11 mouse cellular contexts compared by ENCODE assay signal in genomic region chr15:80615636-80616383, GRCm38 (mm10). TPM values are rescaled to one million over a fixed set of nuclear protein-coding genes. Genes with fewer than 3 reads are reported as not detected.
DNase-seq lines count a peak whose midpoint lies in the region; ATAC-seq lines count a peak whose summit lies in the region.
"Had no signal": no experiment of that assay in that cellular context is flagged by ENCODE, and none has a peak within 500 bp of the region (broad histone marks: within the 10 kb centered on the region; RNA-seq: fewer than 3 reads in every experiment).

No protein-coding gene starts in this region.

- H3K4me1 ChIP-seq in hindbrain, embryonic 11.5 days (replicated peaks; ENCODE audit: control insufficient read depth, insufficient read depth, low read length), result no peaks in the 10 kb centered on the region
- peaks cover 20% of the 10 kb centered on the region for H3K4me1 ChIP-seq in midbrain, embryonic 16.5 days (ENCODE audit: control insufficient read depth, insufficient read depth, low read length)

- no peak overlapping the region for H3K27ac ChIP-seq in hindbrain, embryonic 11.5 days (ENCODE audit: low read depth, low read length)
- no peak overlapping the region for H3K27ac ChIP-seq in midbrain, embryonic 16.5 days (ENCODE audit: low read length)
- H3K27ac ChIP-seq: embryonic facial prominence, embryonic 15.5 days; liver, embryonic 15.5 days had no signal

- peak; percentile 55; the same call in 1 of the 2 replicates for ATAC-seq in frontal cortex, adult (ENCODE audit: low TSS enrichment)
- 0 out of 2 replicates have a peak, but pooled peaks have one; percentile 47 for ATAC-seq in hindbrain, embryonic 11.5 days (ENCODE audit: low FRiP score)
- ATAC-seq in midbrain, embryonic 16.5 days, result no peak

- no peaks in the 10 kb centered on the region for H3K36me3 ChIP-seq in hindbrain, embryonic 11.5 days (ENCODE audit: control insufficient read depth, insufficient read depth, low read length)
- no peaks in the 10 kb centered on the region for H3K36me3 ChIP-seq in midbrain, embryonic 16.5 days (ENCODE audit: control insufficient read depth, insufficient read depth, low read length)
- H3K36me3 ChIP-seq: embryonic facial prominence, embryonic 15.5 days; liver, embryonic 15.5 days had no signal

- H3K4me2 ChIP-seq in hindbrain, embryonic 11.5 days (replicated peaks; ENCODE audit: low read depth, low read length), result peak overlapping the region; percentile 18; the same call in 1 of the 2 replicates
- H3K4me2 ChIP-seq in midbrain, embryonic 16.5 days (ENCODE audit: low read length), result peak overlapping the region; percentile 38
- H3K4me2 ChIP-seq: embryonic facial prominence, embryonic 15.5 days; liver, embryonic 15.5 days had no signal

- 7% methylated on average over 16 of the region's 17 CpGs for WGBS in hindbrain, embryonic 11.5 days
- 5% methylated on average over 16 of the region's 17 CpGs for WGBS in midbrain, embryonic 16.5 days

- H3K27me3 ChIP-seq in hindbrain, embryonic 11.5 days (ENCODE audit: control insufficient read depth, insufficient read depth, low read length), result peaks cover 4% of the 10 kb centered on the region; the same call in 1 of the 2 replicates
- H3K27me3 ChIP-seq in midbrain, embryonic 16.5 days (ENCODE audit: control insufficient read depth, insufficient read depth, low read depth, low read length), result no peaks in the 10 kb centered on the region

- H3K9me3 ChIP-seq in hindbrain, embryonic 11.5 days (ENCODE audit: control insufficient read depth, low read length), result no peaks in the 10 kb centered on the region
- no peaks in the 10 kb centered on the region for H3K9me3 ChIP-seq in midbrain, embryonic 16.5 days (replicated peaks; ENCODE audit: control insufficient read depth, low read length, poor library complexity, severe bottlenecking)
- H3K9me3 ChIP-seq: embryonic facial prominence, embryonic 15.5 days; liver, embryonic 15.5 days had no signal

- DNase-seq in frontal cortex, postnatal 25 days (ENCODE audit: low spot score in 2 of 2), result no peak
- DNase-seq in MN1 (ENCODE audit: low spot score), result peak; percentile 35
- peak; percentile 33 for DNase-seq in hindbrain, embryonic 11.5 days (ENCODE audit: low spot score)
- no peak for DNase-seq in kidney, adult 18-20 months
- DNase-seq in left cerebral cortex, adult 18-20 months (ENCODE audit: low spot score in 2 of 2), result no peak
- DNase-seq in right cerebral cortex, postnatal 14 days, result no peak
- DNase-seq: kidney, adult 2 months had no signal

- no peak overlapping the region for H3K9ac ChIP-seq in hindbrain, embryonic 11.5 days (ENCODE audit: low read depth, low read length)
- peak overlapping the region; percentile 49; the same call in 1 of the 2 replicates for H3K9ac ChIP-seq in midbrain, embryonic 16.5 days (ENCODE audit: low read depth, low read length)
- H3K9ac ChIP-seq: embryonic facial prominence, embryonic 15.5 days; liver, embryonic 15.5 days had no signal

- H3K4me3 ChIP-seq in hindbrain, embryonic 11.5 days (ENCODE audit: low read depth, low read length), result no peak overlapping the region
- no peak overlapping the region for H3K4me3 ChIP-seq in midbrain, embryonic 16.5 days (ENCODE audit: low read depth, low read length)
- H3K4me3 ChIP-seq: embryonic facial prominence, embryonic 15.5 days; liver, embryonic 15.5 days had no signal

RNA-seq across cellular contexts. Expression of gene Grap2, which starts 43.4 kb away (rescaled TPM):
- polyA plus RNA-seq in hindbrain, embryonic 11.5 days (2014; fragmentation: Nextera tagmentation; extraction: Ambion mirVana), result 3.0 and 3.9 TPM in 2 replicates
- 0.16 and 0.23 TPM in 2 replicates for polyA plus RNA-seq in midbrain, embryonic 16.5 days (2015; fragmentation: Nextera tagmentation; extraction: Ambion mirVana)
- under 1 TPM; 0.33 to 0.56 TPM for total RNA-seq in left cerebral cortex, adult 18-20 months (2021)

RNA-seq across cellular contexts. Expression of gene Enthd1, which starts 50.9 kb away (rescaled TPM):
- polyA plus RNA-seq in hindbrain, embryonic 11.5 days (2014; fragmentation: Nextera tagmentation; extraction: Ambion mirVana), result not detected in 2 replicates
- polyA plus RNA-seq in midbrain, embryonic 16.5 days (2015; fragmentation: Nextera tagmentation; extraction: Ambion mirVana), result not detected in 2 replicates
- not detected for total RNA-seq in left cerebral cortex, adult 18-20 months (2021)
- polyA plus RNA-seq: embryonic facial prominence, embryonic 15.5 days; kidney, adult 2 months; liver, embryonic 15.5 days had no signal

RNA-seq across cellular contexts. Expression of gene Fam83f, which starts 55.8 kb away (rescaled TPM):
- 0.11 TPM in 2 replicates for polyA plus RNA-seq in hindbrain, embryonic 11.5 days (2014; fragmentation: Nextera tagmentation; extraction: Ambion mirVana)
- polyA plus RNA-seq in midbrain, embryonic 16.5 days (2015; fragmentation: Nextera tagmentation; extraction: Ambion mirVana), result 0.34 and 0.39 TPM in 2 replicates
- under 1 TPM; 0.16 to 0.54 TPM for total RNA-seq in left cerebral cortex, adult 18-20 months (2021)

Comparison
In these comparisons a context has a peak if more than half of its experiments do, and no peak if none do; other contexts are left out.
1. DNase-seq: peak in MN1 (single experiment) and hindbrain, embryonic 11.5 days (single experiment); none in frontal cortex, postnatal 25 days (0 of 2), kidney, adult 18-20 months (single experiment), left cerebral cortex, adult 18-20 months (0 of 2) and right cerebral cortex, postnatal 14 days (single experiment).